Mouse (Mus musculus): Measurements from ENCODE around the gene Edaradd. TPM values are rescaled to one million over a fixed set of nuclear protein-coding genes. Genes with fewer than 3 reads are reported as not detected.

Edaradd gene
- 5.7 and 6.1 TPM in 2 replicates for polyA plus RNA-seq (2015; fragmentation: Nextera tagmentation; extraction: Ambion mirVana)

DNA sequence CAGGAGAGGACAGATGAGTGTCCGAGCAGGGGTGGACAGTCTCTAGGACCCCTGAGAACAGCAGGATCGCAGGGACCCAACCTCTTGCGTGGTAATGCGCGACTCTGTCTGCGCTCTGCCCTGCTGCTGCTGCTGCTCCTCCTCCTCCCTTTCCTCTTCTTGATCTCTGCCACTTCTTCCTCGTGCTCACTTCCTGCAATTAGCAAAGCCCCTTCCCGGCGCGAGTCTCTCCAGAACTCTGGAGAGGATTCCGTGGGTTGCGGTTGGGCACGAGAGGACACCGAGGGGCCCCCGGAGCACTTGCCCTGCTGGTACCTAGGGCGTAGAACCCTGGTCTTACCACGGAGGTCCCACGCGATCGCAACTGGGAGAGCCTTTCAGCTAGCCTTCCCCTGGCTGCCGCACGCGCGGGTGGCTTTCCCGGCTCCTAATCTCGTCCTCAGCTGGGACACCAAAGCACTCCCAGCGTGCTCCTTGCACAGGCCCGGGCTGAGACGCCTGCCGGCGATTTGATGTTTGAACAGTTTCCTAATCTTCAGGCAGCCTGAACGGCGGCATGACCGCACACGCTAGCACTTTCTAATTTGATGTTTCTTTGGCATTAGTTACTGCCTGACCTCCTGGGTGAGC is at the start of gene Edaradd:
Gene Edaradd (minus strand): TSS at position 484 of the 630 bp plus-strand sequence.
- Histone ChIP-seq H3K4me2 (peak within 1 kb of the TSS; percentile 97), H3K4me1 (0 out of 2 replicates have a peak, but pooled peaks cover 2% of the 10 kb centered on the region), H3K4me3 (replicated peaks) (peak within 1 kb of the TSS; percentile 62), H3K27ac (peak within 1 kb of the TSS; percentile 85), H3K27me3 (replicated peaks) (0 out of 2 replicates have a peak, but pooled peaks cover 3% of the 10 kb centered on the region), H3K36me3 (no peaks in the 10 kb centered on the region), H3K9ac (peak within 1 kb of the TSS; percentile 42; the same call in 1 of the 2 replicates), H3K9me3 (no peaks in the 10 kb centered on the region)
- ATAC-seq (ENCODE audit: insufficient read depth, low FRiP score, low read depth): peak; percentile 91
- under 1% methylated on average over 35 of the region's 35 CpGs for WGBS

DNA sequence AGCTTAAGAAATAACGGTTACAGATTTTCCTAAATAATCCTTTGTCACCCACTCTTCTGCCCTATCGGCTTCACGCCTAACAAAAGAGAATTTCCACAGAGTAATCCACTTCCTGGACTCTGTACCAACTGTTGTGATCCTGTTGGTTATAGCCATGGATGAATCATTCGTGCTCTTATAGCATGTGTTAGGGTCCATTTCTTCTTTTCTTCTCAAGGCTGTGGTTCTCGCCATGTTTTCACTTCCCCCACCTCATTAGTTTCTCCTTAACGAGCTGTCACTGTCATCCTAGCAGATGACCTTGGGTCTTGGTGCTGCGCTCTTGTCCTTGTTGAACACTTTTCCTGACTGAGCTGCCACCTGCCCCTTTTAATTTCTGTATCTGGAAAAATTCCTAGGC is 49.5 kb upstream of the Edaradd start:
- H3K4me1 ChIP-seq: 0 out of 2 replicates have a peak, but pooled peaks cover 6% of the 10 kb centered on the region
- H3K27ac ChIP-seq: no peak overlapping the region
- ATAC-seq (ENCODE audit: insufficient read depth, low FRiP score, low read depth): no peak
- no peaks in the 10 kb centered on the region for H3K36me3 ChIP-seq
- no peaks in the 10 kb centered on the region for H3K27me3 ChIP-seq (replicated peaks)
- no peaks in the 10 kb centered on the region for H3K9me3 ChIP-seq
- WGBS: 69% methylated on average over 7 of the region's 7 CpGs
- H3K4me2 ChIP-seq: no peak overlapping the region
- no peak overlapping the region for H3K9ac ChIP-seq
- no peak overlapping the region for H3K4me3 ChIP-seq (replicated peaks)

DNA sequence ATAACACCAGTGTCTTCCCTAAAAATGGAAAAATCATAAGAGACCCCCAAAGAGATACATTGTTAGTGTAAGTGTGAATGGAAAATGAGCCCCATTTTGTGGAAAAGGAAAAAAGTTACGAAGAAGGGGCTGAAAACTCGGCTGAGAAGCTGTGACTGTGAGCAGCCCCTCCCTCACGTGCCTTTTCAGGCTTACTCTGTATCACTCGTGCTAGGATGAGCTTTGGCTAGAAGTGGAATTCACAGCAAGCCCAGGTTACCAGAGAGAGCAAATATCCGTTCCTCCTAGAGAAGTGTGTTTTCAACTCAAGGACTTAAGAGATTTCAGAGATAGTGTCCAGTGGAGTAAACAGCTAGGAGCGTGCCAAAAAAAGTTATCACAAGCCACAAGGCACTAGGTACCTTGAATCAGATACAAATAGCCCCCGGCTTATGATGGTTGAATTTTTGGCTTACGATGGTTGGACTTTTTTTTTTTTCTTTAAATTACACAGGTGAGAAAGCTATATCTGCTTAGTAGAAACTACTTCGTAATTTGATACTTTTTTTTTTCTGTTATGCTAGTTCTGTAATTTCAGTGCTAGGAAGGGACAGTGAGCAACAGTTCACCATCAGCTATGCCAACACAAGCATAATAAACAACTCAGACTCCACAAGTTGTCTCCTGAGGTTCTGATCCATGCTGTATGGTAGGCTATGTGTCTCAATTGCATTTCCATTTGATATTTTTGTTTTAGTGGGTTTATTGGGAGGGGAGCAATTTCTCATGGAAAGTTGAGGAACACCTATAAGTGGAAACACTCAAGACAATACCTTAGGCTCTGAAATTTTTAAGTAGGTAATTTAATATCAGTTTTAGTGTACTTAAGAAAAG is 48.6 kb upstream of the Edaradd start:
- no peak for ATAC-seq (ENCODE audit: insufficient read depth, low FRiP score, low read depth)
- no peak overlapping the region for H3K4me2 ChIP-seq
- H3K9me3 ChIP-seq: no peaks in the 10 kb centered on the region
- no peak overlapping the region for H3K4me3 ChIP-seq (replicated peaks)
- H3K9ac ChIP-seq: no peak overlapping the region
- H3K4me1 ChIP-seq: 0 out of 2 replicates have a peak, but pooled peaks cover 6% of the 10 kb centered on the region
- H3K36me3 ChIP-seq: no peaks in the 10 kb centered on the region
- no peaks in the 10 kb centered on the region for H3K27me3 ChIP-seq (replicated peaks)
- H3K27ac ChIP-seq: no peak overlapping the region
- 60% methylated on average over 9 of the region's 9 CpGs for WGBS

DNA sequence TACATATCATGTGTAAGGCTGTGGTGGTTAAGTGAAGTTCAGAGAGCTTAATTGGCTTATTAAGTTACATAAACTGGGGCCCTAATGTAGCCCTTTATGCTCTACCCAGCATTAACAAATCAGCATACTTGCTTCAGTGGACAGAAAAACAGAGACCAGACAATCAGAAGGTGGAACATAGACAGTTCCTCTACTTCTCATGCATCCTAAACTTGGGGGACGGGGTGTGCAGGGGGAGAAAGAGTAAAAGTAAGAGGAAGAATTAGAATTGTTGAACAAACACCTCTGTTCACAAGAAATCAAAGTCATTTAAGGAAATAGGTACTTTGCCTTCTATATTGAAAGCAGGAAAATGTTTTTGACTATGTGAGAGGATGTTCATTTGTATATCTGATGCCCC is 47.7 kb upstream of the Edaradd start:
- 74% methylated on average over 1 of the region's 1 CpGs for WGBS
- H3K4me2 ChIP-seq: no peak overlapping the region

DNA sequence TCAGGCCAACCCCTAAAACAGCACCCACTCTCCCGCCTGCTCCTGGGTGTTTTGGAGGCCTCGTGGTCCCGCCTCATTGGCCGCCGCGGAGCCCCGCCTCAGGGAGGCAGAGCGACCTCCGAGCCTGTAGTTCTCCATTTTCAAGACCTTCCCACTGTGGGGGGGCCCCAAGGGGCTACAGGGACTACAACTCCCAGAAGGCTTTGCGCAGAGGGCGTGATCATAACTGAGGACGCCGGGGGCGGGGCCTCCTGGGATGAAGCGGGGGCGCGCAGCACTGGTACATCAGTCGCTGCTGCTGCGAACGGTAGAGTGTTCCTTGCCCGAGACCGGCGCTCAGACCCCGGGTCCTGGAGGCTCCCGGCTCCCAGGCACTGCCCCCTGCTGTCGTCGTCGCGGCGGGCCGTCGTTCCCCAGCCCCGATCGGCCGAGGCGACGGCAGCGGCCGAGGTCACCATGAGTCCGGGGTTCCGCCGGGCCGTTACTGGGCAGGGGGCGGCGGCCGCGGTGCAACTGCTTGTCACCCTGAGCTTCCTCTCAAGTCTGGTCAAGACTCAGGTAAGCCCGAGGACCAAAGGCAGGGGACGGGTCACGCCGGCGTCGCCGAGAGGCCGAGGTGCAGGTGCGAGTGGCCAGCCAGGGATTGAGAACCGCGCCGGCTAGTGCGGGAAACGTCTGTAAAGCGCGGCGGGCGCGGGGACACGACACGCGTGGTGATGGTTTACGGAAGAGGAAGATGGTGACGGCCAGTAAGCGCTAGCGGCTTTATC is 45.6 kb upstream of the Edaradd start, which contains the start of gene Ero1lb:
Gene Ero1lb (plus strand): TSS at position 254 of the 770 bp plus-strand sequence.
- Histone ChIP-seq H3K27ac (no peak within 1 kb of the TSS), H3K9ac (peak within 1 kb of the TSS; percentile 63), H3K4me2 (peak within 1 kb of the TSS; percentile 92), H3K4me1 (0 out of 2 replicates have a peak, but pooled peaks cover 6% of the 10 kb centered on the region), H3K4me3 (replicated peaks) (peak within 1 kb of the TSS; percentile 83), H3K9me3 (no peaks in the 10 kb centered on the region), H3K36me3 (no peaks in the 10 kb centered on the region), H3K27me3 (replicated peaks) (no peaks in the 10 kb centered on the region)
- peak; percentile 99 for ATAC-seq (ENCODE audit: insufficient read depth, low FRiP score, low read depth)
- WGBS: under 1% methylated on average over 73 of the region's 73 CpGs

More for the DNA sequence above, 47.7 kb upstream of the Edaradd start:
- 0 out of 2 replicates have a peak, but pooled peaks cover 6% of the 10 kb centered on the region for H3K4me1 ChIP-seq
- H3K27ac ChIP-seq: no peak overlapping the region
- H3K36me3 ChIP-seq: no peaks in the 10 kb centered on the region
- H3K9me3 ChIP-seq: no peaks in the 10 kb centered on the region
- H3K27me3 ChIP-seq (replicated peaks): no peaks in the 10 kb centered on the region
- H3K4me3 ChIP-seq (replicated peaks): no peak overlapping the region
- no peak overlapping the region for H3K9ac ChIP-seq
- no peak for ATAC-seq (ENCODE audit: insufficient read depth, low FRiP score, low read depth)

DNA sequence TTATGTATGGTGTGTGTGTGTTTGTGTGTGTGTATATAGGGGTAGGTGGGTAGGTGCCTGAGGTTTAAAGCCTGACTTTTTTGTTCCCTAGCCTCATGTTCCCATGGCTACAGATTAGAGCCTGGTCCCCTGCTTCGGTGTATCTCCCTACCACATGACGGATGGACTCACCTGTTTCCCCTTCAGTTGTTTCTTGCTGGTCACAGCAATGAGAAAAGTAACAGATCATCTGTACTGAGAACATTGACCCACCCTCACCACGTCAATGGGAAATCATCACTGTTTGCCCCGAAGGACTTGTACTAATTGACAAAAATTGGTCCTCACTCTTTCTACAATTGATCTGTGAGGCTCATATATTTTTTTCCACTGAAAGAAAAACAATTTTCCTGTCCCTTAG is 42.0 kb upstream of the Edaradd start:
- Histone ChIP-seq H3K4me2 (no peak overlapping the region), H3K27ac (no peak overlapping the region), H3K9ac (no peak overlapping the region), H3K4me3 (replicated peaks) (no peak overlapping the region), H3K36me3 (no peaks in the 10 kb centered on the region), H3K27me3 (replicated peaks) (no peaks in the 10 kb centered on the region), H3K4me1 (0 out of 2 replicates have a peak, but pooled peaks cover 6% of the 10 kb centered on the region), H3K9me3 (no peaks in the 10 kb centered on the region)
- ATAC-seq (ENCODE audit: insufficient read depth, low FRiP score, low read depth): no peak
- 75% methylated on average over 4 of the region's 4 CpGs for WGBS

DNA sequence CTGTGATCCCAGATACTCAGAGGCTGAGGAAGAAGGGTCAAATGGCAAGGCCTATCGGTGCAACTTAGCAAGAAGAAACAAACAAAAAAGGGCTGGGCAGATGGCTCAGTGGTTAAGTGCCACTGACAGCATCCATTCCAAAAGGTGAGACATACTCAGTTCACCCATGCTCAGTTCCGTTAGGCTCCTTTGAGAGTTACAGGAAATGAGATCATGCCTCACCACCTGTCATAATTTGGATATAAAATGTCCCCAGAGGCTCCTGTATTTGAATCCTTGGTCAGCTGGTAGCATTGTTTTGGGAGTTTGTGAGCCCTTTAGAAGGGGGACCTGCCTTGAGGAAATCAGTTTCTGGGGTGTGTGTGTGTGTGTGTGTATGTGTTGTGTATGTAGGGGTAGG is 41.5 kb upstream of the Edaradd start:
- Histone ChIP-seq H3K9me3 (no peaks in the 10 kb centered on the region), H3K4me2 (no peak overlapping the region), H3K4me1 (0 out of 2 replicates have a peak, but pooled peaks cover 6% of the 10 kb centered on the region), H3K4me3 (replicated peaks) (no peak overlapping the region), H3K27me3 (replicated peaks) (no peaks in the 10 kb centered on the region), H3K9ac (no peak overlapping the region), H3K27ac (no peak overlapping the region), H3K36me3 (no peaks in the 10 kb centered on the region)
- WGBS: 80% methylated on average over 2 of the region's 2 CpGs
- no peak for ATAC-seq (ENCODE audit: insufficient read depth, low FRiP score, low read depth)

DNA sequence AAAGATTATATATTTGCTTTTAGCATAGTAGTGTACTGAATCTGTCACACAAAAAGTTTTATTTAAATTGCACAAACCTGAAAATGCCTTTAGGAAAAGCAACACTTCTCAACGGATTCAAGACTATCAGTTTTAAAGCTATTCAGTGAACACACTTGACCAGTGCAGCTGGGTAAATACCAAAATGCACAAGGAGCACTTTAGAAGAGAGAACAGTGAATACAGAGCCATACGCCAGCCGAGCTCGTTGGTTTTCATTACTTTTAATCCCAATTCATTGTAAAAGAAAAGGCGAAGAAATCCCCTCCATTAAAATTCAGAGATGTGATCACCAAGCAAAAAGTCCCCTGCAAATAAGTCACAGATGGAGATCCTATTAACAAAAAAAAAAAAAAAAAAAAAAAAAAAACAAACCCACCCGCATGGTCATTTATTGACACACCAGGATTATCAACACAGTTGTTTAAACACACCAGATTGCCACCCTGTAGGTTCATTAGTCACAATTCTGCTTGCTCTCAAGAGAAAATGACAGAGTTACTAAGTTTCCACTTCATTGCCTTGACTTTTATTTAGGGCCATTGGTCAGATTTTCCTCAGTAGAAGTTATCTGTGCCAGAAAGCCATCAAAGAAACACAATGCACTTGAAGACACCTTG is 39.4 kb upstream of the Edaradd start:
- Histone ChIP-seq H3K27me3 (replicated peaks) (no peaks in the 10 kb centered on the region), H3K4me1 (no peaks in the 10 kb centered on the region), H3K36me3 (no peaks in the 10 kb centered on the region), H3K9me3 (no peaks in the 10 kb centered on the region), H3K27ac (no peak overlapping the region), H3K4me2 (no peak overlapping the region), H3K4me3 (replicated peaks) (no peak overlapping the region), H3K9ac (no peak overlapping the region)
- ATAC-seq (ENCODE audit: insufficient read depth, low FRiP score, low read depth): no peak; the same call in 1 of the 2 replicates
- WGBS: 61% methylated on average over 6 of the region's 6 CpGs

DNA sequence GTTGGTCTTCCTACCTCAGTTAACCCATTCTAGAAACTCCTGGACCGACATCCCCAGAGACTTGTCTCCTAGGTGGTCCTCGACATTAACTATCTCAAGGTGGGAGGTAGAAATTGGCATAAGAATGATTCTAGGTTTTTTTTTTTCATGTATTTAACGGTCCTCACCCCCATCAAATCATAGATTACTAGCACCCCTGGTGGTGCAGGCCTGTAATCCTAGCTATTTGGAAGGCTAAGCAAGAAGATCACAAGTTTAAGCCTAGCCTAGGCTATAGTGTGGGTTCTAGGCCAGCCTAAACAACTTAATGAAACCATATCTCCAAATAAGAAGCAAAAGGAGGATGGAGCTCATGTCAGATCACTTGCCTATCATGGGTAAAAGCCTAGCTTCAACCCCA is 38.8 kb upstream of the Edaradd start:
- Histone ChIP-seq H3K9me3 (no peaks in the 10 kb centered on the region), H3K27me3 (replicated peaks) (no peaks in the 10 kb centered on the region), H3K4me2 (no peak overlapping the region), H3K4me3 (replicated peaks) (no peak overlapping the region), H3K9ac (no peak overlapping the region), H3K4me1 (no peaks in the 10 kb centered on the region), H3K36me3 (no peaks in the 10 kb centered on the region), H3K27ac (no peak overlapping the region)
- WGBS: 57% methylated on average over 3 of the region's 3 CpGs
- ATAC-seq (ENCODE audit: insufficient read depth, low FRiP score, low read depth): no peak

DNA sequence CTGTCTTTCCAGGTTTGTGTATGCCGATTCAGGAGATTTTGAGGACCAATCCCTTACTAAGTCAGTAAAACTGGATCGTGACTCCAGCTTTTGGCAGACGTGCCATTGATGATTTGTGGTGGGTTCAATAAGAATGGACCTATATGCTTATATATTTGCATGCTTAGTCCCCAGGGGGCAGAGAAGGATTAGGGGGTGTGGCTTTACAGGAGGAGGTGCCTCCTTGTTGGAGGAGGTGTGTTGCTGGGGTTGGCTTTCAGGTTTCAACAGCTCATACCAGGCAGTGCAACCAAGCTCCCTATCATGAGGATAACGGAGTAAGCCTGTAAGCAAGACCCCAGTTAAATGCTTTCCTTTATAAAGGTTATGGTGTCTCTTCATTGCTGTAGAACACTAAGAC is 34.0 kb upstream of the Edaradd start:
- 53% methylated on average over 4 of the region's 4 CpGs for WGBS
- no peak overlapping the region for H3K4me3 ChIP-seq (replicated peaks)
- H3K9ac ChIP-seq: no peak overlapping the region
- H3K4me2 ChIP-seq: no peak overlapping the region
- H3K27ac ChIP-seq: no peak overlapping the region
- H3K36me3 ChIP-seq: no peaks in the 10 kb centered on the region
- no peaks in the 10 kb centered on the region for H3K27me3 ChIP-seq (replicated peaks)
- H3K9me3 ChIP-seq: no peaks in the 10 kb centered on the region
- no peak for ATAC-seq (ENCODE audit: insufficient read depth, low FRiP score, low read depth)
- no peaks in the 10 kb centered on the region for H3K4me1 ChIP-seq
